Mouse (Mus musculus) E14TG2a.4 (cell line): ENCODE measurements around the gene Mrtfa.

ENCODE experiments used
- CTCF ChIP-seq: conservative IDR thresholded peaks from 2 replicates; pipeline ENCODE4 v1.5.1; 2014; ENCODE audit warnings: low read length
- POU5F1 ChIP-seq: IDR thresholded peaks from 2 replicates; pipeline ENCODE4 v1.6.1; 2014; ENCODE audit warnings: low read length, borderline replicate concordance

DNA sequence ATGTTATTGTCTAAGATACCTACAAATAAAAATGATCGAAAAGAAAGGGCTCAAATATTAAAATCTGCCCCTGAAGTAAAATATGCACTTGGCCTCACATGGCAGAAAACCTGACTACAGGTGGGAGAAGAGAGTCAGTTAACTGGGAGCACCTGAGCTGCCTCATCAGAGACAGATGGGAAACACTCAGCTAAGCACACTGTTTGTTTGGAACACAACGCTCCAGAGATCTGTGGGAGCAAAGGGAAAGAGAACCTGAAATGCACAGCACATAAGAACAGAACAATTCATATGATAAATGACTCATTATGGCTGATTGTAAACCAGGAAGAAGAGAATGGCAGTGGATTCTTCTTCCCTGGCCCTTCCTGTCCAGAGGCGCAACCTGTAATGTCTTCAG is 87.1 kb downstream of the Mrtfa start:
- TF ChIP-seq CTCF (no peak), POU5F1 (no peak)
